Comparison of ENCODE assay signal across 25 mouse cellular contexts in the genomic region with DNA sequence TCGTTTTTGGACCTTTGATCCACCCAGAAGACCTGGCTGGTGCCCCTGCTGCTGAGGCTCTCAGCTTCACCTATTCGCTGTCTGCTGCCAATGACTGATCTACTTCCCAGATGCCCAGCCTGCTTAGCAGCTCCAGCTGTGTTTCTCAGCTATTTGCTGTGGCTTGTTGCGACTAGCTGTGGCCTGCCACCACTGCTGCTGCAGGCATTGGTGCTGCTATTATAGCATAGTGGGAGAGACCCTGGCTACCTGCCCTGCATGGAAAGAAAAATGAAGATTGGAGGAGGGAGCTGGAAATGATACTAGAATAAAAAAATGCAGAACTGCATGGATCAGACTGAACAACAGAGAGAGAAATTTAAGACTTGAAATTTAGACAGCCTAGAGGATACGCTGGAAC. TPM values are rescaled to one million over a fixed set of nuclear protein-coding genes. Genes with fewer than 3 reads are reported as not detected.
DNase-seq lines count a peak whose midpoint lies in the region; ATAC-seq and TF ChIP-seq lines count a peak whose summit lies in the region.
"Had no signal": no experiment of that assay in that cellular context is flagged by ENCODE, and none has a peak within 500 bp of the region (broad histone marks: within the 10 kb centered on the region; RNA-seq: fewer than 3 reads in every experiment).

No protein-coding gene starts in this region.

- no peaks in the 10 kb centered on the region for H3K27me3 ChIP-seq in kidney, embryonic 16.5 days (ENCODE audit: insufficient read depth, low read length)
- no peaks in the 10 kb centered on the region for H3K27me3 ChIP-seq in limb, embryonic 14.5 days (ENCODE audit: control insufficient read depth, insufficient read depth, low read length)
- H3K27me3 ChIP-seq: forebrain, embryonic 13.5 days; heart, embryonic 12.5 days; intestine, embryonic 15.5 days; liver, embryonic 12.5 days; stomach, embryonic 15.5 days had no signal

- H3K9me3 ChIP-seq in kidney, embryonic 16.5 days (ENCODE audit: low read length): 0 out of 2 replicates have a peak, but pooled peaks cover 3% of the 10 kb centered on the region
- no peaks in the 10 kb centered on the region for H3K9me3 ChIP-seq in limb, embryonic 14.5 days (ENCODE audit: control insufficient read depth, low read length)
- H3K9me3 ChIP-seq: forebrain, embryonic 13.5 days; heart, embryonic 12.5 days; hindbrain, embryonic 10.5 days; intestine, embryonic 15.5 days; stomach, embryonic 15.5 days had no signal

- H3K9ac ChIP-seq in kidney, embryonic 16.5 days (replicated peaks; ENCODE audit: low read length): no peak overlapping the region
- no peak overlapping the region for H3K9ac ChIP-seq in limb, embryonic 14.5 days (ENCODE audit: low read depth, low read length, severe bottlenecking)
- H3K9ac ChIP-seq: forebrain, embryonic 13.5 days; heart, embryonic 12.5 days; intestine, embryonic 15.5 days; liver, embryonic 12.5 days; stomach, embryonic 15.5 days had no signal

- H3K4me2 ChIP-seq in kidney, embryonic 16.5 days (replicated peaks; ENCODE audit: low read depth, low read length): no peak overlapping the region
- no peak overlapping the region for H3K4me2 ChIP-seq in limb, embryonic 14.5 days (replicated peaks; ENCODE audit: low read depth, low read length, severe bottlenecking)
- H3K4me2 ChIP-seq: forebrain, embryonic 13.5 days; heart, embryonic 12.5 days; intestine, embryonic 15.5 days; liver, embryonic 12.5 days; midbrain, embryonic 11.5 days; stomach, embryonic 15.5 days had no signal

- ATAC-seq in frontal cortex, adult (ENCODE audit: low TSS enrichment): peak; percentile 81
- ATAC-seq in kidney, embryonic 16.5 days (ENCODE audit: low FRiP score, low TSS enrichment): no peak
- ATAC-seq in limb, embryonic 14.5 days (ENCODE audit: low FRiP score, low read depth): no peak
- ATAC-seq: CD4-positive, CD25-positive, alpha-beta regulatory T cell, adult 4 months; forebrain, embryonic 13.5 days; hindbrain, embryonic 16.5 days; intestine, embryonic 15.5 days; liver, embryonic 12.5 days had no signal

- no peak for TF ChIP-seq POLR2A in limb, embryonic 14.5 days (IDR thresholded peaks at IDR 0.05; ENCODE audit: borderline replicate concordance, extremely low read depth, insufficient read depth, insufficient read length)

- H3K27ac ChIP-seq in kidney, embryonic 16.5 days (ENCODE audit: low read length): no peak overlapping the region
- no peak overlapping the region; the same call in 1 of the 2 replicates for H3K27ac ChIP-seq in limb, embryonic 14.5 days (replicated peaks; ENCODE audit: low read depth, low read length)
- H3K27ac ChIP-seq: forebrain, embryonic 13.5 days; hindbrain, embryonic 10.5 days; intestine, embryonic 15.5 days; kidney, postnatal 0 days; liver, embryonic 12.5 days; stomach, embryonic 15.5 days had no signal

- no peaks in the 10 kb centered on the region for H3K4me1 ChIP-seq in kidney, embryonic 16.5 days (ENCODE audit: insufficient read depth, low read length)
- 0 out of 2 replicates have a peak, but pooled peaks cover 6% of the 10 kb centered on the region for H3K4me1 ChIP-seq in limb, embryonic 14.5 days (ENCODE audit: control insufficient read depth, insufficient read depth, low read length)
- H3K4me1 ChIP-seq: forebrain, embryonic 13.5 days; heart, embryonic 12.5 days; hindbrain, embryonic 10.5 days; intestine, embryonic 15.5 days; liver, embryonic 12.5 days; stomach, embryonic 15.5 days had no signal

- H3K4me3 ChIP-seq in kidney, embryonic 16.5 days (ENCODE audit: low read length): no peak overlapping the region
- no peak overlapping the region for H3K4me3 ChIP-seq in limb, embryonic 14.5 days (replicated peaks; ENCODE audit: low read length)
- H3K4me3 ChIP-seq: forebrain, embryonic 13.5 days; heart, embryonic 12.5 days; hindbrain, embryonic 10.5 days; intestine, embryonic 15.5 days; liver, embryonic 12.5 days; stomach, embryonic 15.5 days had no signal

- no peak for DNase-seq in frontal cortex, postnatal 10 days (ENCODE audit: low spot score in 2 of 2)
- DNase-seq in kidney, adult 9 months: peak; percentile 33
- peak; percentile 22 for DNase-seq in brain, adult 2 months (ENCODE audit: low read depth, low spot score)
- peak; percentile 49 for DNase-seq in limb, embryonic 14.5 days (ENCODE audit: low spot score)
- DNase-seq in layer of hippocampus, adult 8-10 months (ENCODE audit: low spot score in 2 of 2): no peak
- DNase-seq: adrenal gland, postnatal 25 days; cerebellum, adult 9-10 months; gastrocnemius, postnatal 10 days; heart, postnatal 10 days; lung, adult 18-20 months; lung, postnatal 10 days; right cerebral cortex, postnatal 4 days; thymus, postnatal 36 days had no signal

- 57% methylated on average over 4 of the region's 4 CpGs for WGBS in kidney, embryonic 16.5 days
- 35% methylated on average over 4 of the region's 4 CpGs for WGBS in limb, embryonic 14.5 days

- no peaks in the 10 kb centered on the region for H3K36me3 ChIP-seq in kidney, embryonic 16.5 days (ENCODE audit: insufficient read depth, low read length)
- no peaks in the 10 kb centered on the region for H3K36me3 ChIP-seq in limb, embryonic 14.5 days (ENCODE audit: control insufficient read depth, insufficient read depth, low read length)
- H3K36me3 ChIP-seq: heart, embryonic 12.5 days; hindbrain, embryonic 10.5 days; intestine, embryonic 15.5 days; liver, embryonic 12.5 days; stomach, embryonic 15.5 days had no signal

RNA-seq across cellular contexts. Expression of a gene that starts 45.1 kb away (rescaled TPM):
- 103 and 104 TPM in 2 replicates for polyA plus RNA-seq in kidney, embryonic 16.5 days (2015; fragmentation: Nextera tagmentation; extraction: Ambion mirVana)
- 122 and 137 TPM in 2 replicates for polyA plus RNA-seq in limb, embryonic 14.5 days (2012; rRNA removed)
- 127 and 135 TPM in 2 replicates for polyA plus RNA-seq in limb, embryonic 14.5 days (2014; fragmentation: Nextera tagmentation; extraction: Ambion mirVana)
- total RNA-seq in layer of hippocampus, adult 8-10 months (2022): 10 to 100 TPM; 60.5 to 74.3 (median 61.4) TPM

Comparison
In these comparisons a context has a peak if more than half of its experiments do, and no peak if none do; other contexts are left out.
1. DNase-seq: peak in kidney, adult 9 months (single experiment), brain, adult 2 months (single experiment) and limb, embryonic 14.5 days (single experiment); none in frontal cortex, postnatal 10 days (0 of 2) and layer of hippocampus, adult 8-10 months (0 of 2).